Mouse (Mus musculus) kidney, embryonic 15.5 days (tissue): Measurements from ENCODE around the gene Mycbp. TPM values are rescaled to one million over a fixed set of nuclear protein-coding genes. Genes with fewer than 3 reads are reported as not detected.

Experiments used
- ATAC-seq: fragments of 200-750 bp; cut with Nextera tagmentation; replicated peaks from 2 replicates; pipeline ENCODE4 v1.8.0; 2017; ENCODE audit warnings: moderate TSS enrichment; ENCODE audit not compliant: low FRiP score
- H3K27ac ChIP-seq: fragments of 300-500 bp; sonication (generic); 2 replicates; pipeline ENCODE4 v1.5.1; 2015; ENCODE audit warnings: mild to moderate bottlenecking, inconsistent platforms
- H3K27me3 ChIP-seq: fragments of 300-500 bp; sonication (generic); 2 replicates; pipeline ENCODE4 v1.6.1; 2015; ENCODE audit warnings: inconsistent platforms
- H3K36me3 ChIP-seq: fragments of 300-500 bp; sonication (generic); 2 replicates; pipeline ENCODE4 v1.6.1; 2015; ENCODE audit warnings: inconsistent platforms
- H3K4me1 ChIP-seq: fragments of 300-500 bp; sonication (generic); 2 replicates; pipeline ENCODE4 v1.6.1; 2015; ENCODE audit warnings: inconsistent platforms
- H3K4me2 ChIP-seq: fragments of 300-500 bp; sonication (generic); 2 replicates; pipeline ENCODE4 v1.6.1; 2015; ENCODE audit warnings: moderate library complexity, mild to moderate bottlenecking, inconsistent platforms
- H3K4me3 ChIP-seq: fragments of 300-500 bp; sonication (generic); replicated peaks from 2 replicates; pipeline ENCODE4 v1.5.1; 2015; ENCODE audit warnings: mild to moderate bottlenecking, inconsistent platforms
- H3K9ac ChIP-seq: fragments of 300-500 bp; sonication (generic); 2 replicates; pipeline ENCODE4 v1.6.1; 2015; ENCODE audit warnings: mild to moderate bottlenecking, inconsistent platforms
- H3K9me3 ChIP-seq: fragments of 300-500 bp; sonication (generic); replicated peaks from 2 replicates; pipeline ENCODE4 v1.6.1; 2016; ENCODE audit warnings: inconsistent platforms
- WGBS: fragments of 180-500 bp; shearing (Covaris S2); methylation state at CpG from one replicate; pipeline ENCODE4 v1.1.7; 2015; ENCODE audit warnings: mixed read lengths; 5-methylcytosine and 5-hydroxymethylcytosine counted together
- polyA plus RNA-seq: library from polyadenylated mRNA; unstranded; fragments of >200 nt; fragmentation: Nextera tagmentation; extraction: Ambion mirVana; gene quantifications from 2 replicates; pipeline ENCODE4 v1.2.1, GENCODE M21; 2015

Gene Mycbp
- polyA plus RNA-seq: 66.5 and 84.0 TPM in 2 replicates

DNA sequence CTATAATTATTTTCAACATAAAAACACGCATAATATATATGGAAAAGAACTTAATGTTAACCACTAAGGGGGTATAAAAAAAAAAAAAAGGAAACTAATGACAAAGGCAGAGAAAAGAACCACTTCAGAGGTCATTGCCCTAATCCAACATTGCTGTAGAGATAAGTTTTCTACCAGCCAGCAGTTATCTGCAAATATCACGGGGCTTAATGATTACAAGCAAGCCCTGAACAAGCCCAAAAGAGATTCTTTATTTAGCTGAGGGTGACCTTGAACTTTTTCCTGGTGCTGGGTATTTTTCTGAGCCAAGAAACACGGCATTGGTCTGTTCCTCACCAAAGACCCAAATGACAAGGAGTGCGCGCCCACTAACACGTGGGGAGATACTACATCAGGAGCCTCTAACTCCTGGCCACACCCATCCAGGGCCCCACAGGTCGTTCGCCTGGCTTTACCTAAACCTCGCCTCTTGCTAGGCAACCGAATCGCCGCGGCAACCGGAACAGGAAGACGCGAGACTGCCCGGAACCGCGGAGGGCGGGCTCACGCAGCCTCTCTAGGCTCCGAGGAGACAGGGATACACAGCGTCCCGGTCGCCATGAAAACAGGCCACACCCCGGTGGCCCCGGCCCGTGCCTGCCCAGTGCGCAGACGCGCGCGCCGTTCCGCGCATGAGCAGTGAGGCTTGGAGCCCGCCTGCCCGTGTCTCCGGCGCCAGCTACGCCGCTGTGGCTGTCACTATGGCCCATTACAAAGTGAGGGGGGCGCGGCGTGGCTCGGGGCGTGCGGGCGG lies at the start of gene Mycbp:
Mycbp (plus strand) TSS at position 500 of the 793 bp plus-strand sequence.
- H3K36me3 ChIP-seq: peaks cover 7% of the 10 kb centered on the region
- H3K9ac ChIP-seq: peak within 1 kb of the TSS; percentile 79
- peaks cover 9% of the 10 kb centered on the region for H3K4me1 ChIP-seq
- peak within 1 kb of the TSS; percentile 71 for H3K4me2 ChIP-seq
- H3K27ac ChIP-seq: peak within 1 kb of the TSS; percentile 89
- peak within 1 kb of the TSS; percentile 90 for H3K4me3 ChIP-seq
- no peaks in the 10 kb centered on the region for H3K9me3 ChIP-seq
- H3K27me3 ChIP-seq: no peaks in the 10 kb centered on the region
- under 1% methylated on average over 49 of the region's 49 CpGs for WGBS
- ATAC-seq: peak; percentile 100

DNA sequence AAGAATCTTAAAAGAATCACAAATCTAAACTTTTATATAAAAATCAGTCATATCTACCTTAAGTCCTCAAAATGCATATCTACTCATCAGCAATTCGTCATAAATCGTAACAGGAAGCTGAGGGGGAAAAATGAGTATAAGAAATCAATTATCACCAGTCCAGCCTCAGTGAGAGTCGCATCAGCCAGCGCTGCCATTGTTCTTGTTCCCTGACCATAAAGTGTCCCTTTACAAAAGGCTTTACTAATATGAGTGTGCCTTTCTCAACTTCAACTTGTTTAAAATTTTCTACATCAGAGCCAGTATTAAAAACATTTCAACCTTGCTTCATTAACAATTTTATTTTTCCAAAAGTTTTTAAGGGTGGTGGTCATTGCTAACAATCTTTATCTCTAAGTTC lies 47.7 kb upstream of the Mycbp start:
- H3K36me3 ChIP-seq: no peaks in the 10 kb centered on the region
- WGBS: 76% methylated on average over 4 of the region's 4 CpGs
- H3K27me3 ChIP-seq: no peaks in the 10 kb centered on the region
- no peak overlapping the region for H3K4me2 ChIP-seq
- H3K9ac ChIP-seq: no peak overlapping the region
- no peaks in the 10 kb centered on the region for H3K4me1 ChIP-seq
- 0 out of 2 replicates have a peak, but pooled peaks cover 2% of the 10 kb centered on the region for H3K9me3 ChIP-seq
- ATAC-seq: no peak
- no peak overlapping the region for H3K4me3 ChIP-seq
- no peak overlapping the region for H3K27ac ChIP-seq

DNA sequence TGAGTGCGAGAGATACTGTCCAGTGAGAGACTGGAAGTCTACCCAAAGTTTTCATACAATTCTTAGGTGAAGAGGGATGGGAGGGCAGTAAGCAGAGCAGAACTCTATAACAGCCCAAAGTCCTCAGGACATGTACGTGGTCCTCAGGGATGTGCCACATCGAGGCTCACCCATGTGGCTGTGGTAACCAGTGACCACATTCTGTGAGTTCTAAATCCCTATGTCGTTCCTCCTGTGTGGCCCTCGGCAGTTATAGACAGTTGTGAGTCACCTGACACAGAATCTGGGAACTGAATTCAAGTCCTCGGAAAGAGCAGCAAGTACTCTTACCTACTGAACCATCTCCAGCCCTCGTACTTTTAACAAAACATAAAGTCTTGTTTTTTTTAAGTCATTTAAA lies 46.5 kb upstream of the Mycbp start:
- no peaks in the 10 kb centered on the region for H3K36me3 ChIP-seq
- H3K4me2 ChIP-seq: no peak overlapping the region
- H3K9ac ChIP-seq: no peak overlapping the region
- no peak for ATAC-seq
- no peaks in the 10 kb centered on the region for H3K9me3 ChIP-seq
- WGBS: 87% methylated on average over 7 of the region's 7 CpGs
- no peaks in the 10 kb centered on the region for H3K27me3 ChIP-seq
- H3K4me3 ChIP-seq: no peak overlapping the region
- no peaks in the 10 kb centered on the region for H3K4me1 ChIP-seq
- no peak overlapping the region for H3K27ac ChIP-seq

GRCm38 (mm10) chr4:123859379-123859778 lies 45.3 kb upstream of the Mycbp start, which contains the start of gene 4933427I04Rik:
TSS of gene 4933427I04Rik (plus strand) at chr4:123859679.
- no peak within 1 kb of the TSS for H3K9ac ChIP-seq
- no peak within 1 kb of the TSS for H3K4me3 ChIP-seq
- no peaks in the 10 kb centered on the region for H3K4me1 ChIP-seq
- WGBS: 88% methylated on average over 3 of the region's 3 CpGs
- no peak for ATAC-seq
- H3K9me3 ChIP-seq: no peaks in the 10 kb centered on the region
- no peak within 1 kb of the TSS for H3K27ac ChIP-seq
- no peak within 1 kb of the TSS for H3K4me2 ChIP-seq
- no peaks in the 10 kb centered on the region for H3K27me3 ChIP-seq
- no peaks in the 10 kb centered on the region for H3K36me3 ChIP-seq

DNA sequence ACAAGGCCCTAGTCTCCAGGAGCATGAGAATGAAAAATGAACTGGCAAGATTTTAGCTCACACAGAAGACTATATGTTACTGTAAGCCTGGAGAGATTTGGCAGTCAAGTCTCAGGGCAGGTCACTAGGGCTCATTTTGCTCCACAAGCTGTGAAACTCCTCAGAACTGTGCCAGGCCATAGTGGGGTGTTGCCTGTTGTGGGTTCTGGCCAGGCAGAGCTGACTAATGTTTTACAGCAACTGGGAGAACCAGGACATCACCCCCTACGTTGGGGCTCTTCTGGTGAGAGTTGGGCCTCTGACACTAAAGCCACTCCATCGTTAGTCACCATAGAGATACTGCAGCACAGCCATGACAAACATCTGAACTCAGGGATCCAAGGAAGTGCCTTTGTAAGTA lies 44.8 kb upstream of the Mycbp start:
- Histone ChIP-seq H3K9ac (no peak overlapping the region), H3K9me3 (no peaks in the 10 kb centered on the region), H3K4me3 (no peak overlapping the region), H3K27ac (no peak overlapping the region), H3K27me3 (no peaks in the 10 kb centered on the region), H3K4me2 (no peak overlapping the region), H3K4me1 (no peaks in the 10 kb centered on the region), H3K36me3 (no peaks in the 10 kb centered on the region)
- WGBS: 52% methylated on average over 2 of the region's 2 CpGs
- ATAC-seq: no peak

DNA sequence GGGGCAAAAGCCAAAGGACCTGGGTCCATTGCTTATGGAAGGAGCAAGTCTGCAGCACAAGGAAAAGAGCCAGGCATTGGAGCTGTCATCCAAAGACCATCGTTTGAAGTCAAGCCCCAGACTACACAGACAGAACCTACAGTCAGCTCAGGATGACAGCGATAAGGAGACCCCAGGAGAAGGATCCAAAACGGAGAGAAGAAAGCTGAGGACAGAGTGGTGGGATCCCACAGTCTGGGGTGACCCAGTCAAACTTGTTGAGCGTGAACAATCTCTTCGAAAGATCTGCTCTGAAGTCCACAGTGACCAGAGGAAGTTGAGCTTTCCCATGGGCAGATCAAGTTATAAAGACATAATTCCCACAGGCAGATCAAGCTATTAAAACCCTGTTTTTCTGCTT lies 44.0 kb upstream of the Mycbp start:
- Histone ChIP-seq H3K9ac (no peak overlapping the region), H3K27ac (no peak overlapping the region), H3K4me3 (no peak overlapping the region), H3K36me3 (no peaks in the 10 kb centered on the region), H3K9me3 (no peaks in the 10 kb centered on the region), H3K4me1 (no peaks in the 10 kb centered on the region), H3K4me2 (no peak overlapping the region), H3K27me3 (no peaks in the 10 kb centered on the region)
- ATAC-seq: no peak
- 83% methylated on average over 5 of the region's 5 CpGs for WGBS

DNA sequence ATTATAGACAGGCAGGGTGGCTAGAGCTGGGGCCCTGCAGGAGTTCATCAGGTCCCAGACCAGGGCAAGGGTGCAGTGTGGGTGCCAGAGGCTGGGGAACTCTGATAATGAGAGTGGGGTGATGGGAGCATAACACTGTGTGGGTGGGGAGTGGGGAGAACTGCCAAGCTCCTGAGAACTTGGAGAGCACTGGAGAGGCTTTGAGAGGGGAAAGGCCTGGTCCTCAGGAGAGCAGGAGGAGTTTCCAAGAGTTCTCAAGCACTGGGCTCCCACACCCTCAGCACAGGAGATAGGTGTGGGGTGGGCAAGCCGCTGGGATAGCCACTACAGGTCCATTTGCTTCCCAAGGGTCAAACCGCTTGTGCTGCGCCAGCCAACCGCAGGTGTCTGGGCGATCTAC lies 10.9 kb upstream of the Mycbp start:
- Histone ChIP-seq H3K4me2 (no peak overlapping the region), H3K4me3 (no peak overlapping the region), H3K4me1 (no peaks in the 10 kb centered on the region), H3K27ac (no peak overlapping the region), H3K36me3 (no peaks in the 10 kb centered on the region), H3K9me3 (no peaks in the 10 kb centered on the region), H3K27me3 (no peaks in the 10 kb centered on the region), H3K9ac (no peak overlapping the region)
- ATAC-seq: no peak
- 87% methylated on average over 5 of the region's 5 CpGs for WGBS

GRCm38 (mm10) chr4:123894295-123894694 lies 10.3 kb upstream of the Mycbp start:
- Histone ChIP-seq H3K9me3 (no peaks in the 10 kb centered on the region), H3K4me2 (no peak overlapping the region), H3K9ac (no peak overlapping the region), H3K27me3 (no peaks in the 10 kb centered on the region), H3K4me1 (no peaks in the 10 kb centered on the region), H3K4me3 (no peak overlapping the region), H3K36me3 (no peaks in the 10 kb centered on the region), H3K27ac (no peak overlapping the region)
- WGBS: 85% methylated on average over 4 of the region's 4 CpGs
- no peak for ATAC-seq

- H3K27me3 ChIP-seq: no peaks in the 10 kb centered on the region
- no peak for ATAC-seq
- 9% methylated on average over 5 of the region's 5 CpGs for WGBS
Measured at GRCm38 (mm10) chr4:123898696-123899095, 5.9 kb upstream of the Mycbp start.

GRCm38 (mm10) chr4:123903432-123903831 lies 1.2 kb upstream of the Mycbp start:
- Histone ChIP-seq H3K4me2 (no peak overlapping the region), H3K36me3 (no peaks in the 10 kb centered on the region), H3K27me3 (no peaks in the 10 kb centered on the region), H3K4me1 (peaks cover 9% of the 10 kb centered on the region), H3K27ac (no peak overlapping the region), H3K9me3 (no peaks in the 10 kb centered on the region), H3K4me3 (no peak overlapping the region), H3K9ac (no peak overlapping the region)
- 82% methylated on average over 3 of the region's 3 CpGs for WGBS
- ATAC-seq: no peak

More at GRCm38 (mm10) chr4:123898696-123899095, 5.9 kb upstream of the Mycbp start:
- Histone ChIP-seq H3K9ac (no peak overlapping the region), H3K9me3 (no peaks in the 10 kb centered on the region), H3K27ac (no peak overlapping the region), H3K4me1 (no peaks in the 10 kb centered on the region), H3K4me2 (no peak overlapping the region), H3K36me3 (no peaks in the 10 kb centered on the region), H3K4me3 (no peak overlapping the region)

DNA sequence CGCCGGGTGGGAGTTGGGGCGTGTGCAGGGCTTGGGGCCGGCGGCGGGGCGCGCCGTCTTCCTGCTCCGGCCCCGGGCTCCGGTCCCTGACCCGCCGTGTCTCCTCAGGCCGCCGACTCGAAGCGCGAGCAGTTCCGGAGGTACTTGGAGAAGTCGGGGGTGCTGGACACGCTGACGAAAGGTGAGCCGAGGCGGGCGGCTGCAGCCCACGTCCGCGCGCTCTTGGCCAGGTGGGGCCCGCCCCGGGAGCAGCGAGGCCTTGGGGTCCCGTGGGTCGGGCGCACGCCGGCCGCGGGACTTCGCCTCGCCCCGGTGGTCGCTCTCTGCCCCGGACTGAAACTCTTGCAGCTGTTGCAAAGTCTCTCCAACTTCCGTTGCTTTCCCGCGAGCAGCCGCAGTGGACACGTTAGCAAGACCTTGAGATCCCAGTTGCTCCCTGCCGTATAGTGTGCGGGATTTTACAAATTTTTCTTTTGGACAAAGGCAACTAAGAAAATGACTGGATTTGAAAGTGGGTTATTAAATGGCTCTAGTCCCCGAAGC lies 565 bp downstream of the Mycbp start:
- 1% methylated on average over 53 of the region's 53 CpGs for WGBS
- H3K4me3 ChIP-seq: peak overlapping the region; percentile 90
- no peak; the same call in 1 of the 2 replicates for ATAC-seq

GRCm38 (mm10) chr4:123911503-123911902 lies 6.9 kb downstream of the Mycbp start:
- Histone ChIP-seq H3K36me3 (peaks cover 50% of the 10 kb centered on the region), H3K9me3 (no peaks in the 10 kb centered on the region), H3K27me3 (no peaks in the 10 kb centered on the region), H3K4me1 (peaks cover 9% of the 10 kb centered on the region), H3K9ac (no peak overlapping the region), H3K4me2 (no peak overlapping the region), H3K27ac (no peak overlapping the region), H3K4me3 (no peak overlapping the region)
- WGBS: 88% methylated on average over 4 of the region's 4 CpGs
- no peak for ATAC-seq

More for the DNA sequence above, 565 bp downstream of the Mycbp start:
- H3K9ac ChIP-seq: peak overlapping the region; percentile 79
- H3K27me3 ChIP-seq: no peaks in the 10 kb centered on the region
- H3K4me1 ChIP-seq: peaks cover 9% of the 10 kb centered on the region
- peak overlapping the region; percentile 89 for H3K27ac ChIP-seq
- peak overlapping the region; percentile 71 for H3K4me2 ChIP-seq
- peaks cover 14% of the 10 kb centered on the region for H3K36me3 ChIP-seq
- H3K9me3 ChIP-seq: no peaks in the 10 kb centered on the region
